Mouse (Mus musculus): ENCODE results near the gene Inpp5d. TPM values are rescaled to one million over a fixed set of nuclear protein-coding genes. Genes with fewer than 3 reads are reported as not detected.
"Not testable (repeated sequence)": the region's sequence is repeated elsewhere in the genome, so short reads cannot be mapped to it uniquely, and the experiment has no call there.

The Inpp5d gene
- polyA plus RNA-seq, 1 experiment from 2014 or later = 3.9 TPM

GRCm38 (mm10) chr1:87671483-87671882, 51.4 kb downstream of the Inpp5d start:
- WGBS = 65% methylated on average over 4 of the region's 4 CpGs

GRCm38 (mm10) chr1:87673822-87674604, 53.9 kb downstream of the Inpp5d start:
- Histone ChIP-seq H3K36me3 (no peaks in the 10 kb centered on the region), H3K4me1 (0 out of 2 replicates have a peak, but pooled peaks cover 3% of the 10 kb centered on the region), H3K9me3 (replicated peaks) (no peaks in the 10 kb centered on the region), H3K4me3 (no peak overlapping the region), H3K27ac (no peak overlapping the region), H3K27me3 (ENCODE audit: low read depth, poor library complexity, severe bottlenecking) (no peaks in the 10 kb centered on the region)
- no peak for DNase-seq (ENCODE audit: low spot score)
- 69% methylated on average over 9 of the region's 9 CpGs for WGBS

More at GRCm38 (mm10) chr1:87671483-87671882, 51.4 kb downstream of the Inpp5d start:
- no peaks in the 10 kb centered on the region for H3K9me3 ChIP-seq (replicated peaks)
- no peaks in the 10 kb centered on the region for H3K36me3 ChIP-seq
- H3K27ac ChIP-seq = no peak overlapping the region
- no peak for DNase-seq (ENCODE audit: low spot score)
- H3K4me3 ChIP-seq = no peak overlapping the region
- H3K4me1 ChIP-seq = 0 out of 2 replicates have a peak, but pooled peaks cover 3% of the 10 kb centered on the region
- H3K27me3 ChIP-seq (ENCODE audit: low read depth, poor library complexity, severe bottlenecking) = no peaks in the 10 kb centered on the region

- DNase-seq (ENCODE audit: low spot score) = no peak
- no peaks in the 10 kb centered on the region for H3K27me3 ChIP-seq (ENCODE audit: low read depth, poor library complexity, severe bottlenecking)
- no peak overlapping the region for H3K4me3 ChIP-seq
- no peak overlapping the region for H3K27ac ChIP-seq
- WGBS = 83% methylated on average over 6 of the region's 6 CpGs
- H3K36me3 ChIP-seq = no peaks in the 10 kb centered on the region
- no peaks in the 10 kb centered on the region for H3K4me1 ChIP-seq
- no peaks in the 10 kb centered on the region for H3K9me3 ChIP-seq (replicated peaks)
Measured at GRCm38 (mm10) chr1:87676006-87676405, 55.9 kb downstream of the Inpp5d start.

GRCm38 (mm10) chr1:87679089-87679488, 59.0 kb downstream of the Inpp5d start:
- Histone ChIP-seq H3K4me1 (no peaks in the 10 kb centered on the region), H3K27me3 (ENCODE audit: low read depth, poor library complexity, severe bottlenecking) (no peaks in the 10 kb centered on the region), H3K36me3 (no peaks in the 10 kb centered on the region), H3K27ac (no peak overlapping the region), H3K9me3 (replicated peaks) (no peaks in the 10 kb centered on the region), H3K4me3 (no peak overlapping the region)
- no peak for DNase-seq (ENCODE audit: low spot score)
- WGBS = 88% methylated on average over 5 of the region's 5 CpGs

- 88% methylated on average over 4 of the region's 4 CpGs for WGBS
- H3K4me3 ChIP-seq = no peak overlapping the region
Measured at GRCm38 (mm10) chr1:87680950-87681349, 60.8 kb downstream of the Inpp5d start.

GRCm38 (mm10) chr1:87682473-87682872, 62.4 kb downstream of the Inpp5d start:
- not testable (repeated sequence) for H3K9me3 ChIP-seq (replicated peaks); H3K36me3 ChIP-seq; H3K27me3 ChIP-seq (ENCODE audit: low read depth, poor library complexity, severe bottlenecking); H3K4me3 ChIP-seq; H3K4me1 ChIP-seq; H3K27ac ChIP-seq; DNase-seq (ENCODE audit: low spot score)
- WGBS = 83% methylated on average over 7 of the region's 7 CpGs

More at GRCm38 (mm10) chr1:87680950-87681349, 60.8 kb downstream of the Inpp5d start:
- Histone ChIP-seq H3K27ac (no peak overlapping the region), H3K36me3 (no peaks in the 10 kb centered on the region), H3K27me3 (ENCODE audit: low read depth, poor library complexity, severe bottlenecking) (no peaks in the 10 kb centered on the region), H3K4me1 (no peaks in the 10 kb centered on the region), H3K9me3 (replicated peaks) (no peaks in the 10 kb centered on the region)
- DNase-seq (ENCODE audit: low spot score) = no peak

- 0 out of 2 replicates have a peak, but pooled peaks cover 2% of the 10 kb centered on the region for H3K4me1 ChIP-seq
- WGBS = 95% methylated on average over 5 of the region's 5 CpGs
- DNase-seq (ENCODE audit: low spot score) = no peak
- H3K27me3 ChIP-seq (ENCODE audit: low read depth, poor library complexity, severe bottlenecking) = no peaks in the 10 kb centered on the region
- no peaks in the 10 kb centered on the region for H3K9me3 ChIP-seq (replicated peaks)
- no peak overlapping the region for H3K27ac ChIP-seq
- H3K36me3 ChIP-seq = no peaks in the 10 kb centered on the region
- no peak overlapping the region for H3K4me3 ChIP-seq
Measured at GRCm38 (mm10) chr1:87684071-87684470, 64.0 kb downstream of the Inpp5d start.

GRCm38 (mm10) chr1:87684791-87685190, 64.7 kb downstream of the Inpp5d start:
- WGBS = 91% methylated on average over 3 of the region's 3 CpGs

GRCm38 (mm10) chr1:87686351-87686750, 66.2 kb downstream of the Inpp5d start:
- Histone ChIP-seq H3K4me1 (0 out of 2 replicates have a peak, but pooled peaks cover 2% of the 10 kb centered on the region), H3K27ac (no peak overlapping the region), H3K27me3 (ENCODE audit: low read depth, poor library complexity, severe bottlenecking) (no peaks in the 10 kb centered on the region), H3K36me3 (no peaks in the 10 kb centered on the region), H3K9me3 (replicated peaks) (no peaks in the 10 kb centered on the region), H3K4me3 (no peak overlapping the region)
- WGBS = 61% methylated on average over 4 of the region's 4 CpGs
- no peak for DNase-seq (ENCODE audit: low spot score)

More at GRCm38 (mm10) chr1:87684791-87685190, 64.7 kb downstream of the Inpp5d start:
- Histone ChIP-seq H3K27ac (no peak overlapping the region), H3K4me3 (no peak overlapping the region), H3K27me3 (ENCODE audit: low read depth, poor library complexity, severe bottlenecking) (no peaks in the 10 kb centered on the region), H3K36me3 (no peaks in the 10 kb centered on the region), H3K9me3 (replicated peaks) (no peaks in the 10 kb centered on the region), H3K4me1 (0 out of 2 replicates have a peak, but pooled peaks cover 2% of the 10 kb centered on the region)
- DNase-seq (ENCODE audit: low spot score) = no peak

- Histone ChIP-seq H3K27me3 (ENCODE audit: low read depth, poor library complexity, severe bottlenecking) (no peaks in the 10 kb centered on the region), H3K9me3 (replicated peaks) (no peaks in the 10 kb centered on the region), H3K27ac (no peak overlapping the region), H3K36me3 (no peaks in the 10 kb centered on the region), H3K4me3 (no peak overlapping the region), H3K4me1 (0 out of 2 replicates have a peak, but pooled peaks cover 2% of the 10 kb centered on the region)
- WGBS = 50% methylated on average over 1 of the region's 1 CpGs
- DNase-seq (ENCODE audit: low spot score) = no peak
Measured at GRCm38 (mm10) chr1:87687009-87687408, 66.9 kb downstream of the Inpp5d start.

GRCm38 (mm10) chr1:87689661-87690341, 69.7 kb downstream of the Inpp5d start:
- Histone ChIP-seq H3K36me3 (no peaks in the 10 kb centered on the region), H3K9me3 (replicated peaks) (no peaks in the 10 kb centered on the region), H3K4me3 (no peak overlapping the region), H3K4me1 (0 out of 2 replicates have a peak, but pooled peaks cover 2% of the 10 kb centered on the region), H3K27me3 (ENCODE audit: low read depth, poor library complexity, severe bottlenecking) (no peaks in the 10 kb centered on the region), H3K27ac (no peak overlapping the region)
- DNase-seq (ENCODE audit: low spot score) = no peak
- 93% methylated on average over 1 of the region's 1 CpGs for WGBS

- WGBS = 80% methylated on average over 5 of the region's 5 CpGs
- DNase-seq (ENCODE audit: low spot score) = no peak
- Histone ChIP-seq H3K36me3 (no peaks in the 10 kb centered on the region), H3K27ac (no peak overlapping the region), H3K4me3 (no peak overlapping the region), H3K9me3 (replicated peaks) (no peaks in the 10 kb centered on the region), H3K27me3 (ENCODE audit: low read depth, poor library complexity, severe bottlenecking) (no peaks in the 10 kb centered on the region), H3K4me1 (no peaks in the 10 kb centered on the region)
Measured at GRCm38 (mm10) chr1:87696358-87696757, 76.2 kb downstream of the Inpp5d start.

GRCm38 (mm10) chr1:87698010-87698409, 77.9 kb downstream of the Inpp5d start:
- no peak for DNase-seq (ENCODE audit: low spot score)
- Histone ChIP-seq H3K4me1 (no peaks in the 10 kb centered on the region), H3K36me3 (no peaks in the 10 kb centered on the region), H3K4me3 (no peak overlapping the region), H3K27me3 (ENCODE audit: low read depth, poor library complexity, severe bottlenecking) (no peaks in the 10 kb centered on the region), H3K9me3 (replicated peaks) (no peaks in the 10 kb centered on the region), H3K27ac (no peak overlapping the region)
- WGBS = 88% methylated on average over 6 of the region's 6 CpGs
